Mouse (Mus musculus): ENCODE results near the gene Stip1. TPM values are rescaled to one million over a fixed set of nuclear protein-coding genes. Genes with fewer than 3 reads are reported as not detected.
A peak's percentile ranks its signal among the peaks of the same experiment; 100 is the strongest.
"Not testable (repeated sequence)": the region's sequence is repeated elsewhere in the genome, so short reads cannot be mapped to it uniquely, and the experiment has no call there.

Gene Stip1
- polyA plus RNA-seq, 1 experiment from 2014 or later, result 249 TPM

DNA sequence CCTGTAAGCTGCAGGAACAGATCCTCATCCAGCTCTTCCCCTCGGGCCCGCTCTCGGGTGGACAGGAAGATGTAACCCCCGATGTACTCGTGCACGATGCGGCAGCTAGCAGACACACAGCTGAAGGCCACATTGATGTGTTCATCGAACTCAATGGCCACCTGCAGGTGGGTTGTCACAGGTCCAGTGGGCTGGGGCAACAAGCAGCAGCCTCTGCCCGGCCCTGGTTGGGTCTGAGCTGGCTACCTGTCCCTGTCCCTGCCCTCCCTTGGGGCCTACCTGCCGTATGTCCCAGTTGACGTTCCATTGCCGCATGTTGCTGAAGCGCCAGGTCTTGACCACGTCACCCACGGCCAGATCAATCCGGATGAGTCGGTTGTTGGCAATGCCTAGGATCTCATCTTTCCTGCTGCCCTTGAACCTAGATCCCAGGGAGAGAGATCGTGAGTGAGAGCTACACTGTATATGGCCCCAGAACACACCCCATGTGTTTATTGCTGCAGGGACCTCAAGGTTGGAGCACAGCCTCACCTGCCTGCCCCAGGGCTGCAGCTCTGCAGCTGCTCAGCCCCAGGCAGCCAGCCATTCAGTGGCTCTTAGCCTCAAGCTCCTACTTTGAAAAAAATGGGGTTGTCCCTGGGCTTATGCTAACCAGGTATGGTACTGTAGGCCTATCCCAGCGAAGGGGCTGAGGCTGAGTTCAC is 40.3 kb downstream of the Stip1 start:
- H3K4me1 ChIP-seq, result peaks cover 23% of the 10 kb centered on the region
- H3K4me3 ChIP-seq, result no peak overlapping the region
- WGBS, result 92% methylated on average over 19 of the region's 19 CpGs
- H3K27me3 ChIP-seq, result no peaks in the 10 kb centered on the region
- H3K36me3 ChIP-seq, result peaks cover 24% of the 10 kb centered on the region
- ATAC-seq (ENCODE audit: borderline replicate concordance, extremely low read depth, low FRiP score, low TSS enrichment), result no peak
- H3K4me2 ChIP-seq, result no peak overlapping the region
- H3K27ac ChIP-seq, result no peak overlapping the region
- H3K9me3 ChIP-seq, result no peaks in the 10 kb centered on the region
- no peak overlapping the region for H3K9ac ChIP-seq

DNA sequence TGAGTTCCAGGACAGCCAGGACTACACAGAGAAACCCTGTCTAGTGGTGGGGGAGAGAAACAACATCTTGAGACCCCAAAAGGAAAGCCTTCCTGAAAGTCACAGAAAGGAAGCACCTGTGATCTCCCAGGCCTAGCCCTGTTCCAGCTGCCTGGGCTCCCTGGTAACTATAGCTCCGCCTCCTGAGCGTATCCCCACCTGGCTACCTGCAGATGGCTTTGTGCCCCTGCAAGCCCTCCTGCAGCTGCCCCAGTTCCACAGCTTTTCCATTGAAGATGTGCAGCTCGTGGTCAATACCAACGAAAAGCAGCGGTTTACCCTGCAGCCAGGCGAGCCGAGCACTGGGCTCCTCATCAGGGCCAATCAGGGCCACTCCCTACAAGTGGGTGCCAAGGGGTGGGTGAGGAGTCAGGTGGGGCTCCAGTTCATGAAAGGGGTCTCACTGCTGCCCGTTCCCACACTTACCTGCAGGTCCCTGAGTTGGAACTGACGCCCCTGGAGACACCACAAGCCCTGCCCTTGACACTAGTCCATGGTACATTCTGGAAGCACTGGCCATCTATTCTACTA is 42.0 kb downstream of the Stip1 start:
- Histone ChIP-seq H3K9me3 (no peaks in the 10 kb centered on the region), H3K4me3 (no peak overlapping the region), H3K36me3 (peaks cover 24% of the 10 kb centered on the region), H3K4me2 (no peak overlapping the region), H3K27ac (no peak overlapping the region), H3K9ac (no peak overlapping the region), H3K27me3 (no peaks in the 10 kb centered on the region), H3K4me1 (peaks cover 34% of the 10 kb centered on the region)
- ATAC-seq (ENCODE audit: borderline replicate concordance, extremely low read depth, low FRiP score, low TSS enrichment), result no peak
- WGBS, result 79% methylated on average over 9 of the region's 9 CpGs

DNA sequence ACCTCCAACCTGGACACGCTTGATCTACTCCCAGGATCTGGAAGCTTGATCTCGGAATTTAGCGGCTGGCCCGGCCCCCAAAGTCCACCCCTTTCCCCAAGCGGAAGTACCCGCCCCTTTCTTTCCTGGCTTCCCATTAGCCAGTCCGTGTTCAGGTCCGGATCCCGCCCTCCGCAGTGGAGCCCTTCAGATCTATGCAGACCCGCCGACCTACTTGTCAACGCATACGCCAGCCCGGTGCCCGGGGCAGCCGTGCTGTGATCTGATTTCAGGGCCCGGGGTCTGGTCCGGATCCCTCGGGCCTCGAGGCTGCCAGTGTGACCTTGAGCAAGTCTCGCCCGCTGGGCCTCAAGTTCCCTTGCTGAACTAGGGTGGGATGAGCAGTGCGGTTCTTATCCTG is 43.8 kb downstream of the Stip1 start, which contains the start of the genes Nudt22 and Trpt1:
Gene Nudt22, minus strand, starts transcription at position 112 of the 400 bp plus-strand sequence.
Gene Trpt1, plus strand, starts transcription at position 126 of the 400 bp plus-strand sequence.
- Histone ChIP-seq H3K27ac (peak within 1 kb of the TSS; percentile 76), H3K27me3 (no peaks in the 10 kb centered on the region), H3K9ac (peak within 1 kb of the TSS; percentile 69), H3K4me3 (peak within 1 kb of the TSS; percentile 57), H3K9me3 (no peaks in the 10 kb centered on the region), H3K36me3 (peaks cover 24% of the 10 kb centered on the region), H3K4me2 (peak within 1 kb of the TSS; percentile 84), H3K4me1 (peaks cover 40% of the 10 kb centered on the region)
- under 1% methylated on average over 24 of the region's 24 CpGs for WGBS
- peak; percentile 64 for ATAC-seq (ENCODE audit: borderline replicate concordance, extremely low read depth, low FRiP score, low TSS enrichment)

DNA sequence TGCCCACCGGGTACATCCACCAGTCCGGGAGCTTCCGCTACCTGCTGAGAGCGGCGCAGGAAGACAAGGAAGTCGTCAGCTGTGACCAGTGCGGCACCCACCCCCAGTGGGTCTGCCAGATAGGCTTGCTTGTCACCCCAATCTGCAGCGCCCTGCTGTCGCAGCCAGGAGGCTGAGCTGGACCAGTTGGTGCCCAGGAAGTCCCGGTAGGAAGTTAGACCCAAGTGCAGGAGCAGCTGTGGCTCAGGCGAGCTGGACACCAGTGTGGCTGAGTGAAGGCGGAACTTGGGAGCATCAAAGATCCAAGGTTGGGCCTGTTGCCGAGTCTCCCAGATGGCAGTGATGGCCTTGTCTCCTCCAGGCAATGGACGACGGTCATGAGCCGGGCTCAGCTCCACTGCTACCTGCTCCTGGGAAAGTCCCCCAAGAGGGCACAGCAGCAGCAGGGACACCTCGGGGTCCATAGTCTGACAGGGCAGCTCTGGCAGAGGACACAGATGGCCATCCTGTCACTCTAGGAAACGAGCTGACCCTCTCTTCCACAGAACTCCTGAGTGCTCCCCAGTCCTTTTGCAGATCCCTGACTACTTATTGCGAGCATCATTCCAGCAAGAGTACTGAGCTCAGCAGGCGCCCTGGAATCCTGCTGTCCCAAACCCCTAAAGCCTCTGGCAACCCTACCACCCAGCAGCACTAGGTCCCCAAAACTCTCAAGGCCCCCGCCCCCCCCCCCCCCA is 44.3 kb downstream of the Stip1 start:
- Histone ChIP-seq H3K9ac (peak overlapping the region; percentile 69), H3K36me3 (peaks cover 22% of the 10 kb centered on the region), H3K9me3 (no peaks in the 10 kb centered on the region), H3K4me2 (peak overlapping the region; percentile 84), H3K27ac (peak overlapping the region; percentile 34; the same call in 1 of the 2 replicates), H3K4me1 (peaks cover 40% of the 10 kb centered on the region), H3K27me3 (no peaks in the 10 kb centered on the region), H3K4me3 (peak overlapping the region; percentile 57)
- ATAC-seq (ENCODE audit: borderline replicate concordance, extremely low read depth, low FRiP score, low TSS enrichment), result no peak
- WGBS, result 41% methylated on average over 21 of the region's 21 CpGs

DNA sequence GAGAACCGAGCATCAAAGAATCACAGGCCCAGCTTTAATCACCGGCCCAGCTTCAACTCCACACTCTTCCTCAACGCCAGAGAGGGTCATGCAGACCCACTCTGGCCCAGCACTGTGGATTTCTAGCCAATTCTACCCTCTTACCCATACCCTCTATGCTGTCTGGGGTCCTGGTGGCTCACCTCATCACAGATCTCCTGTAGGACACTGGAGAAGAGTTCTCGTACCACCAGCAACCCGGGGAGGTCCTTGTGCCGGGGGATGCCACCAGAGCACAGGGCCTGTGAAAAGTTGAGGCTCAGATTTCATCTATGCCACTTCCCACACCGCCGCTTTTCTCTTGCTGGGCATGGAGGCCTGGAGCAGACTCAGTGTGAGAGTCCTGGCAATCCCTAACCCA is 45.3 kb downstream of the Stip1 start:
- H3K4me1 ChIP-seq, result peaks cover 40% of the 10 kb centered on the region
- ATAC-seq (ENCODE audit: borderline replicate concordance, extremely low read depth, low FRiP score, low TSS enrichment), result no peak
- peak overlapping the region; percentile 84 for H3K4me2 ChIP-seq
- 0 out of 2 replicates have a peak overlapping the region, but pooled peaks have one; percentile 13 for H3K9ac ChIP-seq
- no peaks in the 10 kb centered on the region for H3K27me3 ChIP-seq
- 81% methylated on average over 8 of the region's 8 CpGs for WGBS
- 0 out of 2 replicates have a peak overlapping the region, but pooled peaks have one; percentile 57 for H3K4me3 ChIP-seq
- H3K9me3 ChIP-seq, result no peaks in the 10 kb centered on the region
- H3K27ac ChIP-seq, result no peak overlapping the region
- peaks cover 13% of the 10 kb centered on the region for H3K36me3 ChIP-seq

DNA sequence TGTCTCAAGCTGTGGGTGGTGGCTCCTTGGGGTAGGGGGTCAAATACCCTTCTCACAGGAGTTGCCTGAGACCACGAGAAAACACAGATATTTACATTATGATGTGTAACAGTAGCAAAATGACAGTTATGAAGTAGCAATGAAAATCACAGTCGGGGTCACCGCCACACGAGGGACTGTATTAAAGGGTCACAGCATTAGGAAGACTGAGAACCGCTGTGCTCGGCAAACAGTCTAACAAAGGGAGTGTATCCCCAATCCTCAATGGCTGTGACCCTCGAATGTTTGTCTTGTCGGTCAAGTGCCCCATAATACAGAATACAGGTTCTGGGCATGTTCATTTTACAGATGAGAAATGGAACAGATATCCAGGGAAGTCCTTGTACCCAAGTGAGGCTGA is 45.8 kb downstream of the Stip1 start:
- H3K9ac ChIP-seq, result no peak overlapping the region
- H3K36me3 ChIP-seq, result peaks cover 8% of the 10 kb centered on the region
- H3K9me3 ChIP-seq, result no peaks in the 10 kb centered on the region
- no peak overlapping the region for H3K4me3 ChIP-seq
- no peaks in the 10 kb centered on the region for H3K27me3 ChIP-seq
- H3K27ac ChIP-seq, result no peak overlapping the region
- no peak overlapping the region for H3K4me2 ChIP-seq
- H3K4me1 ChIP-seq, result peaks cover 40% of the 10 kb centered on the region
- no peak for ATAC-seq (ENCODE audit: borderline replicate concordance, extremely low read depth, low FRiP score, low TSS enrichment)
- 66% methylated on average over 8 of the region's 8 CpGs for WGBS

DNA sequence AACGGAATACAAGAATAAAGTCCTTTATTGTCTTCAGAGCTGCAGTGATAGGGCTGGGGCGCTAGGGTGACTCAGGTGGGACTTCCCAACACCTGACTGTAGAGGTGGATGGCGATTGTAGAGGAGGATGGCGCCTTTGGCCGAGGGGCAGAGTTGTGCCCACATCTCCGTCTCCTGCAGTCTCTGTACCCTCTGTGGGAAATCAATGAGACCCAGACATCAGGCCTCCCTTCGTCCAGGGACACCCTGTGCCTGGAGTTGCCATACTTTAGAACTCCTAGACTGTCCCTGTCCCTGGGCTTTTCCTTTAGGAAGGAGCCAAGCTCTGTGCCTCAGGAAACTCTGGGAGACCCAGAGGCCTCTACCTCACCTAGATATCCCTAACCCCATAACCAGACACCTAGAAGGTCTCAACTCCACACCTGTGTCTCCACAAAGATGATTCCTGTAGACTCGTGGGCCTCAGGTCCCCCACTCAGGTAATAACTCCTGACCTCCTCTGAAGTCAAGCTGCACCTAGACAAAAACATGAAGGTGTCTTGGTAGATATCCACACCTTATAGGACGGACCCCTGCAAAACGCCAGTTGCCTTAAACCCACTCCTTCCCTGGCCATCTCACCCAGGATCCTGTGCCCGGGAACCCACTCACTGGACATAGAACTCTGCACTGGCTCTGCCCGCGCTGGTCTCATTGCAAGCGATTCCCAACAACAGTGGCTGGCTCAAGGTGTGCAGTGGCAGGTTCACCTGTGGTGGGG is 46.6 kb downstream of the Stip1 start:
- Histone ChIP-seq H3K27ac (peak overlapping the region; percentile 17), H3K27me3 (no peaks in the 10 kb centered on the region), H3K9me3 (no peaks in the 10 kb centered on the region), H3K4me1 (peaks cover 42% of the 10 kb centered on the region), H3K9ac (peak overlapping the region; percentile 45; the same call in 1 of the 2 replicates), H3K4me3 (peak overlapping the region; percentile 55), H3K4me2 (peak overlapping the region; percentile 94), H3K36me3 (peaks cover 1% of the 10 kb centered on the region; the same call in 1 of the 2 replicates)
- ATAC-seq (ENCODE audit: borderline replicate concordance, extremely low read depth, low FRiP score, low TSS enrichment), result no peak
- WGBS, result 60% methylated on average over 14 of the region's 14 CpGs

DNA sequence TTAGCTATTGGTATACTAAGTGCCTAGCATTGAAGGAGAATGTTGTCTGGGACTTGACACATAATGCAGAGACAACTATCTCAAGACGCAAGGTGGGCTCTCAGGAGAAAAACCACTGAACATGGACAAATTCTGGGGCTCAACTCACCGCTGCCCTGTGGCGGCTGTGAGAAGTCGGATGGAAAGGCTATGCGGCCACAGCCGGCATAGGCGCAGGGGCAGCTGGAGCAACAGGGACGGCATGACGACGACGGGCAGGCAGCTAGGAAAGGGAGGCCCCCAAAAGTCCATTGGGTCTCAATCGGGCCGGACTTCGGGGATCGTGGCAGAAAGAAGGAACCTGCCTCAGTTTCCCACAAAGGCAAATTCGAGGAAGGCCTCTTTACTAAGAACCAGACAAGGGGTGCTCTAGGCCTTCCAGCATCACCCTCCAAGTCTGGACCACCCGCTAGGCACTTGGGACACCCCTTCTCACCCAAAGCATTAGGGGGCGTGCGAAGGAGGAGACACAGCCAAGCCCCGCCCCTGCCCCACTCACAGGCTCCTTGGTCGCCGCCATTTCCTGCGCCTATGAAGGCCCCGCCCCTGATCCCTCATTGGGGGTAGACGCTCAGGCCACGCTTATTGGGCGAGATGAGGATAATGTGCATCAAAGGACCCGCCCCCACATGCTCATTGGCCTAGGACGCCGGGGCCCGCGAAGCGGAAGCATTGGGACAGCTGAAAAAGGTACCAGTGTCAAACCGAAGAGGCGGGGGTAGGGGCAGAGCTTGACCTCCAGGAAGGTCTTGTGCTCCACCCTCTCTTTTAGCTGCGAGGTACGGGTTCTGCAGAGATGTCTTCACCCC is 47.5 kb downstream of the Stip1 start, which contains the start of gene Dnajc4:
Gene Dnajc4, minus strand, starts transcription at position 562 of the 848 bp plus-strand sequence.
- Histone ChIP-seq H3K4me3 (peak within 1 kb of the TSS; percentile 55), H3K27ac (peak within 1 kb of the TSS; percentile 48), H3K9ac (peak within 1 kb of the TSS; percentile 62), H3K4me2 (peak within 1 kb of the TSS; percentile 94), H3K36me3 (no peaks in the 10 kb centered on the region), H3K9me3 (no peaks in the 10 kb centered on the region), H3K27me3 (no peaks in the 10 kb centered on the region), H3K4me1 (peaks cover 48% of the 10 kb centered on the region)
- ATAC-seq (ENCODE audit: borderline replicate concordance, extremely low read depth, low FRiP score, low TSS enrichment), result peak; percentile 94
- WGBS, result 1% methylated on average over 37 of the region's 37 CpGs

DNA sequence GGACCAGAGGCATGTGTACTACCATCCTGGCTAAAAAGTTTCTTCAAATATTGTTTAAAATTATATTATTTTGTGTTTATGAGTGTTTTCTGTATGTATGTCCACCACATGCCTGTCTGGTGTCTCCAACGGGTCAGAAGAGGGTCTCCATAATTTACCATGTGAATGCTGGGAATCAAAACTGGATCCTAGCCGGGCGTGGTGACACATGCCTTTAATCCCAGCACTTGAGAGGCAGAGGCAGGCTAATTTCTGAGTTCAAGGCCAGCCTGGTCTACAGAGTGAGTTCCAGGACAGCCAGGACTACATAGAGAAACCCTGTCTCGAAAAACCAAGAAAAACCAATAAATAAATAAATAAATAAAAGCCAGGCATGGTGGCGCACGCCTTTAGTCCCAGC is 48.6 kb downstream of the Stip1 start:
- H3K4me1 ChIP-seq, result peaks cover 46% of the 10 kb centered on the region
- not testable (repeated sequence) for H3K27me3 ChIP-seq; H3K27ac ChIP-seq; H3K36me3 ChIP-seq; H3K9me3 ChIP-seq; H3K4me3 ChIP-seq; H3K9ac ChIP-seq; ATAC-seq (ENCODE audit: borderline replicate concordance, extremely low read depth, low FRiP score, low TSS enrichment)
- peak overlapping the region; percentile 94; the same call in 1 of the 2 replicates for H3K4me2 ChIP-seq
- WGBS, result 89% methylated on average over 6 of the region's 6 CpGs

DNA sequence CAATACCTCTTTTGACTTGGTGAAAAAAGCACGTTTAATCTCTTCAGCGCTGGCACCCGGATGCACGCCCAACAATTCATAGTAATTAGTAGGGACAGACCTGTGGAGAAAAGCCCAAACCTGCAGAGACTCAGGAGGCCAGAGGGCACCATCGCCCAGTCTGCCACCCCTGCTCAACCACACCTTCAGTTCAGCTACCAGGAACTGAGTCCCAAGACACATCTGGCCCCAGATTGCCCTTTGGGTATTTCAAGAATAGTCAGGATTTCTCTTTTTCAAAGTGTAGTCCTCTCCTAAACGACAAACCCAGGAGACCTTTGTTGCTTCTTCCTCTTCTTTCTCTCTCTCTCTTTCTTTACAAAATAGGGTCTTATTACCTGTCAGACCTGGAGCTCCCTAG is 49.1 kb downstream of the Stip1 start:
- Histone ChIP-seq H3K4me3 (no peak overlapping the region), H3K9me3 (no peaks in the 10 kb centered on the region), H3K4me2 (no peak overlapping the region), H3K36me3 (no peaks in the 10 kb centered on the region), H3K9ac (no peak overlapping the region), H3K27ac (no peak overlapping the region), H3K27me3 (no peaks in the 10 kb centered on the region), H3K4me1 (peaks cover 49% of the 10 kb centered on the region)
- WGBS, result 85% methylated on average over 6 of the region's 6 CpGs
- no peak for ATAC-seq (ENCODE audit: borderline replicate concordance, extremely low read depth, low FRiP score, low TSS enrichment)
